Mouse (Mus musculus) gastrocnemius, adult 2 months (tissue): ENCODE measurements around the gene Tnfrsf14. TPM values are rescaled to one million over a fixed set of nuclear protein-coding genes. Genes with fewer than 3 reads are reported as not detected.

Experiments
- DNase-seq: peaks from one replicate; pipeline ENCODE4 v3.0.0; 2022
- H3K27ac ChIP-seq: fragments of 200-600 bp; 2 replicates; pipeline ENCODE4 v1.8.1; 2022; ENCODE audit warnings: mild to moderate bottlenecking
- H3K4me3 ChIP-seq: fragments of 200-600 bp; 2 replicates; pipeline ENCODE4 v1.8.1; 2022; ENCODE audit warnings: mild to moderate bottlenecking, moderate library complexity
- CTCF ChIP-seq: fragments of 200-600 bp; IDR thresholded peaks from 2 replicates; pipeline ENCODE4 v1.8.1; 2022; ENCODE audit warnings: antibody characterized with exemption, mild to moderate bottlenecking, moderate library complexity
- intact Hi-C: fragments of 180-260 bp; cut with DNase I; formaldehyde crosslinking; loops from one replicate; pipeline ENCODE4 v1.15.1; 2025
- total RNA-seq, 2 experiments: library from RNA; stranded (reverse); gene quantifications; 2 replicates each; pipeline ENCODE4 v1.2.3; 2021

Gene Tnfrsf14
- total RNA-seq, 2 experiments from 2014 or later: 1.1 to 2.5 TPM

- TF ChIP-seq CTCF: no peak
- intact Hi-C loops: no loop called here
- Histone ChIP-seq H3K27ac (peak overlapping the region; percentile 85), H3K4me3 (peak overlapping the region; percentile 74)
- DNase-seq: no peak
Measured at GRCm38 (mm10) chr4:154926969-154927898, 1.1 kb downstream of the Tnfrsf14 start.

GRCm38 (mm10) chr4:154925413-154925812 is 3.0 kb downstream of the Tnfrsf14 start:
- intact Hi-C loops: no loop called here
- peak; percentile 59 for TF ChIP-seq CTCF
- Histone ChIP-seq H3K27ac (no peak overlapping the region), H3K4me3 (no peak overlapping the region)
- no peak for DNase-seq

GRCm38 (mm10) chr4:154922931-154923330 is 5.4 kb downstream of the Tnfrsf14 start:
- no peak for TF ChIP-seq CTCF
- H3K27ac ChIP-seq: 0 out of 2 replicates have a peak overlapping the region, but pooled peaks have one; percentile 53
- no peak for DNase-seq
- intact Hi-C loops: no loop called here
- H3K4me3 ChIP-seq: no peak overlapping the region

GRCm38 (mm10) chr4:154922291-154922690 is 6.1 kb downstream of the Tnfrsf14 start:
- intact Hi-C loops: no loop called here
- H3K27ac ChIP-seq: peak overlapping the region; percentile 53; the same call in 1 of the 2 replicates
- H3K4me3 ChIP-seq: no peak overlapping the region
- peak; percentile 78 for DNase-seq
- no peak for TF ChIP-seq CTCF

GRCm38 (mm10) chr4:154916662-154917061 is 11.7 kb downstream of the Tnfrsf14 start:
- Histone ChIP-seq H3K4me3 (no peak overlapping the region), H3K27ac (no peak overlapping the region)
- intact Hi-C loops: no loop called here
- DNase-seq: no peak
- no peak for TF ChIP-seq CTCF

GRCm38 (mm10) chr4:154915286-154915685 is 13.1 kb downstream of the Tnfrsf14 start:
- no peak overlapping the region for H3K27ac ChIP-seq
- no peak for DNase-seq
- no peak for TF ChIP-seq CTCF
- intact Hi-C loops: no loop called here
- H3K4me3 ChIP-seq: no peak overlapping the region

GRCm38 (mm10) chr4:154914707-154915106 is 13.7 kb downstream of the Tnfrsf14 start:
- no peak for DNase-seq
- TF ChIP-seq CTCF: no peak
- no peak overlapping the region for H3K4me3 ChIP-seq
- intact Hi-C loops: no loop called here
- no peak overlapping the region for H3K27ac ChIP-seq

- no peak overlapping the region for H3K27ac ChIP-seq
- no peak overlapping the region for H3K4me3 ChIP-seq
- TF ChIP-seq CTCF: no peak
- DNase-seq: no peak
- intact Hi-C loops: no loop called here
Measured at GRCm38 (mm10) chr4:154914252-154914651, 14.1 kb downstream of the Tnfrsf14 start.

GRCm38 (mm10) chr4:154913845-154914244 is 14.5 kb downstream of the Tnfrsf14 start:
- no peak for TF ChIP-seq CTCF
- Histone ChIP-seq H3K27ac (no peak overlapping the region), H3K4me3 (no peak overlapping the region)
- intact Hi-C loops: no loop called here
- no peak for DNase-seq

GRCm38 (mm10) chr4:154911644-154912043 is 16.7 kb downstream of the Tnfrsf14 start:
- no peak for TF ChIP-seq CTCF
- no peak for DNase-seq
- Histone ChIP-seq H3K4me3 (no peak overlapping the region), H3K27ac (no peak overlapping the region)
- intact Hi-C loops: no loop called here

GRCm38 (mm10) chr4:154910606-154911522 is 17.5 kb downstream of the Tnfrsf14 start:
- no peak for DNase-seq
- TF ChIP-seq CTCF: no peak
- intact Hi-C loops: no loop called here
- H3K27ac ChIP-seq: peak overlapping the region; percentile 1; the same call in 1 of the 2 replicates
- H3K4me3 ChIP-seq: no peak overlapping the region

- no peak for DNase-seq
- H3K27ac ChIP-seq: no peak overlapping the region
- no peak overlapping the region for H3K4me3 ChIP-seq
- intact Hi-C loops: no loop called here
- no peak for TF ChIP-seq CTCF
Measured at GRCm38 (mm10) chr4:154908490-154908889, 19.9 kb downstream of the Tnfrsf14 start.

GRCm38 (mm10) chr4:154907833-154908232 is 20.5 kb downstream of the Tnfrsf14 start:
- Histone ChIP-seq H3K27ac (no peak overlapping the region), H3K4me3 (no peak overlapping the region)
- intact Hi-C loops: loop anchor here (2.0 kb wide), 1 partner anchor 31 kb away; no protein-coding TSS in a partner anchor
- TF ChIP-seq CTCF: peak; percentile 89
- DNase-seq: peak; percentile 71
